Mouse (Mus musculus) liver, embryonic 16.5 days (tissue): Measurements from ENCODE around the gene Acd. TPM values are rescaled to one million over a fixed set of nuclear protein-coding genes. Genes with fewer than 3 reads are reported as not detected.
A peak's percentile ranks its signal among the peaks of the same experiment; 100 is the strongest.

Source experiments
- ATAC-seq: fragments of 200-750 bp; cut with Nextera tagmentation; 2 replicates; pipeline ENCODE4 v1.8.0; 2017; ENCODE audit warnings: low read depth, mild to moderate bottlenecking, moderate number of reproducible peaks, moderate library complexity
- H3K27ac ChIP-seq: fragments of 300-500 bp; sonication (generic); 2 replicates; pipeline ENCODE4 v1.5.1; 2014; ENCODE audit warnings: mild to moderate bottlenecking, low read length
- H3K27me3 ChIP-seq: fragments of 300-500 bp; sonication (generic); 2 replicates; pipeline ENCODE4 v1.6.1; 2014; ENCODE audit warnings: low read depth, low read length, mixed read lengths; ENCODE audit not compliant: control insufficient read depth, insufficient read depth
- H3K36me3 ChIP-seq: fragments of 300-500 bp; sonication (generic); 2 replicates; pipeline ENCODE4 v1.6.1; 2014; ENCODE audit warnings: mild to moderate bottlenecking; ENCODE audit not compliant: control insufficient read depth, insufficient read depth
- H3K4me1 ChIP-seq: fragments of 300-500 bp; sonication (generic); 2 replicates; pipeline ENCODE4 v1.6.1; 2014; ENCODE audit warnings: low read depth, low read length, mixed read lengths; ENCODE audit not compliant: control insufficient read depth
- H3K4me2 ChIP-seq: fragments of 300-500 bp; sonication (generic); 2 replicates; pipeline ENCODE4 v1.6.1; 2014; ENCODE audit warnings: low read depth, low read length, mixed read lengths
- H3K4me3 ChIP-seq: fragments of 300-500 bp; sonication (generic); 2 replicates; pipeline ENCODE4 v1.5.1; 2014; ENCODE audit warnings: low read depth, mild to moderate bottlenecking, low read length
- H3K9ac ChIP-seq: fragments of 300-500 bp; sonication (generic); 2 replicates; pipeline ENCODE4 v1.6.1; 2014; ENCODE audit warnings: low read depth, low read length
- H3K9me3 ChIP-seq: fragments of 300-500 bp; sonication (generic); replicated peaks from 2 replicates; pipeline ENCODE4 v1.6.1; 2016; ENCODE audit warnings: low read length; ENCODE audit not compliant: control insufficient read depth
- WGBS: fragments of 180-500 bp; shearing (Covaris S2); extraction: QIAGEN DNeasy Blood & Tissue Kit; methylation state at CpG from one replicate; pipeline ENCODE4 v1.1.7; 2014; ENCODE audit not compliant: insufficient replicate concordance; 5-methylcytosine and 5-hydroxymethylcytosine counted together
- polyA plus RNA-seq: library from polyadenylated mRNA; unstranded; fragments of >200 nt; fragmentation: Nextera tagmentation; extraction: Ambion mirVana; gene quantifications from 2 replicates; pipeline ENCODE4 v1.2.1, GENCODE M21; 2015

The Acd gene
- polyA plus RNA-seq, 1 experiment from 2014 or later = 19.1 TPM

DNA sequence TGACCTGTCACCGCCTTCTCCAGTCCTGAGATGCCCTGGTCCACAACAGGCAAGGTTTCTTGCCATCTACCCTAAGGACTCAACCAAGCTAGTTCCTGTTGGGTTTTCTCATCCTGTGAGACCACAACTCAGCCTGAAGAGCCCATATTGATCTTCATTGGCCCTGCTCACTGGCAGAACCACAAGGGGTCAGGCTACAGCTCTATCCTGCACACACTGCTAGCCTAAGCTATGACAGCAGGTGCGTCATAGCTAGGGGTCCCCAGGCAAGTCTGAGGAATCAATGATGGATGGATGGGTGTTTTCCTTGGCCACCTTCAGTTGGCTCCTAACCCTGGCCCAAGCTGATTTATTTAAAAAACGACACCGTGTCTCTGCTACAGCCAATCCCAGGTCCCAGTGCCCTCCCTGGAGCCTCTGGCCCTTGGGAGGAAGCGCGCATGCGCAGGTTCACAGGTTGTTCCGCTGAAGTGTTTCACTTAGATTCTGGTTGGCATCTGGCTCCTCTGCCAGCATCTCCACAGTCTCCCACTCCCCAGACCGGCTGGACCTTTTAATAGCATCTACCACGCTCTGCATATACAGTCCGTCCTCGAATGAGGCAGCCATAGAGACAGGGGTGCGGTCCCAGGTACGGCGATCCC is 15.5 kb upstream of the Acd start:
- WGBS = 87% methylated on average over 15 of the region's 15 CpGs
- no peaks in the 10 kb centered on the region for H3K4me1 ChIP-seq
- H3K27me3 ChIP-seq = no peaks in the 10 kb centered on the region
- H3K4me3 ChIP-seq = no peak overlapping the region
- no peaks in the 10 kb centered on the region for H3K36me3 ChIP-seq
- H3K9ac ChIP-seq = no peak overlapping the region
- no peak overlapping the region for H3K4me2 ChIP-seq
- ATAC-seq = no peak
- H3K9me3 ChIP-seq = no peaks in the 10 kb centered on the region
- H3K27ac ChIP-seq = no peak overlapping the region

DNA sequence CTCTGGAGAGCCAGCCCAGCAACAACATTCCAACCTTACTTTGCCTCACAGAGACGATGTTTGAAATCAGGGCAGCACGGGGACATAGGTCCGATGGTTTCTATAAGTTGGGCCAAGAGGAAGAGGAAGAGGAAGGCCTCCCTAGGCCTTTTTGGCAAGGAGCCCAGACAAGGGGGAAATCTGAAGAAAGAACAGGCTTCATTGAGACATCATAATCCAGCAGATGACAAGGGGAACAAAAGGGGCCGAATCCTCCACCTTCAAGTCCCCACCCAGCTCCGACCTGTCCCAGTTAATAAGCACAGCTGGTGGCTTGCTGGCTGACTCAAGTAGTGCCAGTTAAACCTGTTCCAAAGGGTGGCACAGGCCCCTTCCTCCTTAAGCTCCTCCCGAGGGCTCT is 14.1 kb upstream of the Acd start:
- WGBS = 48% methylated on average over 6 of the region's 6 CpGs
- no peak for ATAC-seq
- no peaks in the 10 kb centered on the region for H3K9me3 ChIP-seq
- no peak overlapping the region for H3K4me3 ChIP-seq
- no peaks in the 10 kb centered on the region for H3K36me3 ChIP-seq
- no peak overlapping the region for H3K4me2 ChIP-seq
- no peak overlapping the region for H3K27ac ChIP-seq
- no peaks in the 10 kb centered on the region for H3K27me3 ChIP-seq
- H3K9ac ChIP-seq = no peak overlapping the region
- H3K4me1 ChIP-seq = no peaks in the 10 kb centered on the region

DNA sequence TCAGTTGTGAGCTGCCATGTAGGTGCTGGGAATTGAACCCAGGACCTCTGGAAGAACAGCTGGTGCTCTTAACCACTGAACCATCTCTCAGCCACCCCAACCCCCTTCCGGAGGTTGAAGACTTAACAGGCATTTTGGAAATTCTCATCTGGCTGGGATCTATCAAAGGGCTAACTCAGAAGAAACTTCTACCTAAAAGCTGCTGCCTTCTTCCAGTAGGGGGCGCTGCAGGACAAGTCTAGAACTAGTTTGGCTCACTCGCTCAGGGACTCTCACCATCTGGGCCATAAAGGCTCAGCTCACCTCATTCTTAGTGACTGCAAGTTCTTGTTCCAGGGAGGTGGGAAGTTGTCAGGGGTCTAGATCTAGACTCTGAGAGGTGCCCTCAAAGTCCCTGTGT is 13.2 kb upstream of the Acd start:
- no peak overlapping the region for H3K4me2 ChIP-seq
- H3K27ac ChIP-seq = no peak overlapping the region
- 2% methylated on average over 3 of the region's 3 CpGs for WGBS
- H3K4me3 ChIP-seq = no peak overlapping the region
- no peak overlapping the region for H3K9ac ChIP-seq
- H3K36me3 ChIP-seq = no peaks in the 10 kb centered on the region
- H3K4me1 ChIP-seq = no peaks in the 10 kb centered on the region
- peak; percentile 50; the same call in 1 of the 2 replicates for ATAC-seq
- no peaks in the 10 kb centered on the region for H3K27me3 ChIP-seq
- H3K9me3 ChIP-seq = no peaks in the 10 kb centered on the region

DNA sequence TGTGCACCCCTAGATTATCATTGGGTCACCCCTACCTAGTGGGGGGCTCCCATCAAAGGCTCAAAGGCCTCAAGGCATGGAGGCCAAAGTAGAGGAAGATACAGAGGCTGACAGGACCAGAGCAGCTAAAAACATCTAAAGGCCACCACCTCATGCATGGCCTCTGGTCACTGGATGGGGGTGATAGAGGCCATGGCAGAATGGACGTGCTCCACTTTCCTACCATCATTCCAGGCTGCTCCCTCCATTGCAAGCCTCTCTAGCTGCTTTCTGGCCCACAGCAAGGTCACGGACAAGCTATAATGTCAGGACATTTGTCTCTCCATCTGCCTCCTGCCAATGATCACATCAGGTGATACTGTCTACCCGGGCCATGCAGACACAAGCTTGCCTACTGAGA is 11.4 kb upstream of the Acd start:
- WGBS = 50% methylated on average over 3 of the region's 3 CpGs
- Histone ChIP-seq H3K4me3 (no peak overlapping the region), H3K4me1 (peaks cover 7% of the 10 kb centered on the region), H3K27me3 (no peaks in the 10 kb centered on the region), H3K36me3 (no peaks in the 10 kb centered on the region), H3K9ac (no peak overlapping the region), H3K9me3 (no peaks in the 10 kb centered on the region), H3K27ac (no peak overlapping the region), H3K4me2 (no peak overlapping the region)
- ATAC-seq = no peak

DNA sequence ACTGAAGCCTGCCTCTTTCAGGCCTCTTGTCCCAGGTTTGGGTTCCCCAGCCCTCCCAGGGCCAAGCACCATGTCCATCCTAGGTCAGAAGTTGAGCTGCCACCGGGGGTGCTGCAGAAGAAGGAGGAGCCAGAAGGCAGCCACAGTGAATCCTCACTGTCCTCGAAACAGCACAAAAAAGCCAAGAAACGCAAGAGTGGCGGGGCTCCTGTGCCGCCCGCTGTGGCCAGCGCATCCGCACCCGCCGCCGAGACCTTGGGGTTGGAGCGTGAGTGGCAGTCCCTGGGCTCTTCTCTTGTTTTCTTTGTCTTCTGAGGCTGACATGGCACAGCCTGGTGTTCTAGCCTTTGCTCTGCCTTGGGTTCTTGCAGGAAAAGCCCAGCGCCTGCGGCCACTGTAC is 8.4 kb upstream of the Acd start:
- WGBS = 77% methylated on average over 14 of the region's 14 CpGs

DNA sequence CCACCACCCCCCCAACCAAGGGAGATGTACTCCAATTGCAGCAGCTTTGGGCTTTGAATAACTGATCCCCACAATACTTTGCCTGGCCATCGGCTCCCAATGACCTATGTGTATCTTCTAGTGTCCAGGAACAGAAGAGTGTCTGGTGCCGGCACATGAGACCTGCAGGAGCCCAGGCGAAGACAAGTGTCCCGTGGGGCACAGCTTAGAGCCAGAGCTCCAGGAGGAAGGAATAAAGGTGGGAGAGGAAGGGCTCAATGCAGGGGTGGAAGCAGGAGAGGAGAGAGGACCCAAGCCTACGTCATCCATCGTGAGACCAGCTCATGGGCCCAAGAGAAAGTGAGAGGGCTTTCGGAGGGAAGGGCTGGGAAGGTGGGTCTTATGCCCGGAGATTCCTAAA is 7.8 kb upstream of the Acd start:
- WGBS = 75% methylated on average over 8 of the region's 8 CpGs
- no peak for ATAC-seq
- no peaks in the 10 kb centered on the region for H3K27me3 ChIP-seq

More for the DNA sequence above, 8.4 kb upstream of the Acd start:
- no peak for ATAC-seq
- H3K27me3 ChIP-seq = no peaks in the 10 kb centered on the region
- no peaks in the 10 kb centered on the region for H3K36me3 ChIP-seq
- no peak overlapping the region for H3K27ac ChIP-seq
- H3K9me3 ChIP-seq = no peaks in the 10 kb centered on the region
- no peak overlapping the region for H3K4me2 ChIP-seq
- peaks cover 20% of the 10 kb centered on the region for H3K4me1 ChIP-seq
- H3K4me3 ChIP-seq = no peak overlapping the region
- no peak overlapping the region for H3K9ac ChIP-seq

DNA sequence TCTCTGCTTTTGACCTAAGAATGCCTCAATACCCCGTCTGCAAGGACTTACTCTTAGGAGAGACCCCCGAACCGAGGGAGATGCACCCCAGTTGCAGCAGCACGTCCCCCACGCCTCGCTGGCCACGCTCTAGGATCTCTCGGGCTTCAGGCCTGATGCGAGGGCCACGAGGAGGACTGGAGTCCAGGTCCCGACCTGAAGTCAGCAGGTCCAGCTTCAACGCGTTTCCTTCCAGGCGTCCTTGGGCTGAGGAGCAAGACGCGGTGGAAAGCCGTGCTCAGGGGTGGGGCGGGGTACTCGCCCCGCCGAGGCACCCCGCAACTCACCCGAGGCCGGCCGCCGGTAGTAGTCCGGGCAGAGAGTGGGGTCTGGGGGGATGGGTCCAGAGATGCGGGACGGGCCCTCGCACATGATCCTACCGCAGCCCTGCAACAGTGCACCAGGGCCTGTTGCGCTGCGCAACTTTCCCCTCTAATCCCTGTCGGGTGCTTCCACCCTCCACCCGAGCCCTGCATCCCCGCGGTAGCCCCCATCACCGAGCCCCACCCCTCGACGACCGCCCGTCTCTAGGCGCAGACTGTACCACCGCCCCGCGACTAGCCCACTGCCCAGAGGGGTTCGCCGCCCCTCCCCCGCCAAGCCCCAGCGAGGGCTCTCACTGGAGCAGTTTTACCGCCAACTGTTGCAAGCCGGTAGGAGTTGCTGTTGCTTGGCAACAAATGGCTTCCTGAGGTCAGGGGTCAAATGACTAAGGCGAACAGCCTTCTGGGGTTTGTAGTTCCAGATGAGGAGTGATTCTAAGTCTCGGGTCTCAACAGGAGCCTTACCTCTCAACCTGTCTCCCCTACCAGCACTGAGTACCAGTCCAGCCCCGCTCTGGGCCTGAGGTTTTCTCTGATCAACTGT is 6.8 kb upstream of the Acd start, which contains the start of the genes 4933405L10Rik and Enkd1:
Gene 4933405L10Rik, plus strand, starts transcription at position 158 of the 906 bp plus-strand sequence.
Gene Enkd1, minus strand, starts transcription at position 713 of the 906 bp plus-strand sequence.
- H3K9ac ChIP-seq = peak within 1 kb of the TSS; percentile 60
- H3K4me3 ChIP-seq = peak within 1 kb of the TSS; percentile 82
- under 1% methylated on average over 55 of the region's 55 CpGs for WGBS
- H3K4me2 ChIP-seq = peak within 1 kb of the TSS; percentile 94
- H3K27ac ChIP-seq = no peak within 1 kb of the TSS
- H3K9me3 ChIP-seq = no peaks in the 10 kb centered on the region
- no peaks in the 10 kb centered on the region for H3K27me3 ChIP-seq
- H3K4me1 ChIP-seq = peaks cover 20% of the 10 kb centered on the region
- peak; percentile 71 for ATAC-seq
- no peaks in the 10 kb centered on the region for H3K36me3 ChIP-seq

More for the DNA sequence above, 7.8 kb upstream of the Acd start:
- Histone ChIP-seq H3K9ac (no peak overlapping the region), H3K4me2 (no peak overlapping the region), H3K4me3 (no peak overlapping the region), H3K36me3 (no peaks in the 10 kb centered on the region), H3K4me1 (peaks cover 20% of the 10 kb centered on the region), H3K27ac (no peak overlapping the region), H3K9me3 (no peaks in the 10 kb centered on the region)

DNA sequence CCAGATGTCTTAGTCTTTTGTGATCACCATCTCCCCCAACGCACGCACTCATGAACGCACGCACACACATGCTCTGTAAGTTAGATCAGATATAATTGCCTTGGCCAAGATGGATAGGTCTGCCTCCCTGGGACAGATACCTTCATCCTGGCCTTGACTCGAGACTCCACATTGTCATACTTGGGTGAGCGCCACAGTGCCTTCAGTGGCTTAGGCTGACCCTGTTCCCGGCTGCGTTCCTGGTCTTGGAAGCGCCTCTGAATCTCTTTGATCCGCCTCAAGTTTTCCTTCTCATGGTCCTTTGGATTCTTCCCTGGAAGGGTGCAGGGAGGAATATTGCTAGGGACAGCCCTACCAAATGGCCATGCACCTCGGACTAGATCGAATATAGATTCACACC is 5.5 kb upstream of the Acd start:
- Histone ChIP-seq H3K4me1 (peaks cover 28% of the 10 kb centered on the region), H3K4me3 (no peak overlapping the region), H3K9ac (no peak overlapping the region), H3K27me3 (no peaks in the 10 kb centered on the region), H3K4me2 (no peak overlapping the region), H3K36me3 (no peaks in the 10 kb centered on the region), H3K27ac (no peak overlapping the region), H3K9me3 (no peaks in the 10 kb centered on the region)
- ATAC-seq = no peak
- WGBS = 74% methylated on average over 12 of the region's 12 CpGs

DNA sequence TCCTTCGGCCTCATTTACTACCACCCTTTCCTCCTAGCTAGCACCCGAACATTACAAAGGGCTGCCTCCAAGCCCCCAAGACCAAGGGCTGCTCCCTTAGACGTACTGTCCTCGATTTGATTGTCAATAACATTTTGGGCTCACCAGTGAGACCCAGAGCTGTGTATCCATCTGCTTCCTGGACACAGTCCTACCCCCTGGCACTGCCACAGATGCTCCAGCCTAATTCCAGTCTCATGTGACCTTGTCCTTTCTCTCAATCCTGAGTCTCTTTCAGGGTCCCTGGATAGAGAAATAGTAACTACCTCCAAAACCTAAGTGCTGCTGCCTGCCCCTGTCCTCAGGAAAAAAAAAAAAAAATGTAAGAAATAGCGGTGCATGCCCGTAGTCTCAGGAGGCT is 4.1 kb upstream of the Acd start:
- no peak overlapping the region for H3K27ac ChIP-seq
- no peak overlapping the region for H3K4me2 ChIP-seq
- no peak for ATAC-seq
- WGBS = 75% methylated on average over 6 of the region's 6 CpGs
- H3K9ac ChIP-seq = no peak overlapping the region
- H3K4me3 ChIP-seq = no peak overlapping the region
- peaks cover 36% of the 10 kb centered on the region for H3K4me1 ChIP-seq
- H3K36me3 ChIP-seq = no peaks in the 10 kb centered on the region
- H3K9me3 ChIP-seq = no peaks in the 10 kb centered on the region
- H3K27me3 ChIP-seq = no peaks in the 10 kb centered on the region
